Mouse (Mus musculus) left cerebral cortex, adult 18-20 months (tissue): ENCODE measurements around the gene Dbndd2. TPM values are rescaled to one million over a fixed set of nuclear protein-coding genes. Genes with fewer than 3 reads are reported as not detected.

Source experiments
- DNase-seq, 2 experiments: peaks; one replicate each; pipeline ENCODE4 v3.0.0; 2021 to 2022; ENCODE audit warnings: low spot score in 2 of 2, mixed read lengths in 1 of 2
- total RNA-seq, 2 experiments: library from RNA; stranded (reverse); gene quantifications; 2 replicates each; pipeline ENCODE4 v1.2.3; 2021

The Dbndd2 gene
- total RNA-seq, 2 experiments from 2014 or later, result 108 to 126 TPM

- no peak for DNase-seq
Measured at GRCm38 (mm10) chr2:164497691-164498268, 11.9 kb downstream of the Dbndd2 start.

GRCm38 (mm10) chr2:164499317-164499716 lies 13.4 kb downstream of the Dbndd2 start:
- DNase-seq, result no peak

DNA sequence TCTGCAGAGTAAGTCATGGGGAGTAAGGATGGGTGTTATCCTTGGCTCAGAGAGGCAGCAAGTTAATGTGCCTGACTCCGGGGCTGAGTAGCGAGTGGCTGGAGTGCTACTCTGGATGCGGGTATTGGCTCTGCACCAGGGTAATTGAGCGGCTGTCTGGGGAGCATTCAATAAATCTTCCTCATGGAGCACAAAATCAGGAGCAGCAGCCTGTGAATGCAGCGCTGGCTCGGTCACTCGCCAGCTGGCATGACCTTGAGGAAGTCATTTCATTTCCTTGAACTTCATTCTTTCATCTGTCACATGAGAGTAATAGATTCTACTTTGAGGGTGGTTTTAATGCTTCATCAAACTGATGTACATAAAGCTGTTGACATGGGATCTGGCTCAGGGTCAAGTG lies 14.6 kb downstream of the Dbndd2 start:
- DNase-seq, result no peak

DNA sequence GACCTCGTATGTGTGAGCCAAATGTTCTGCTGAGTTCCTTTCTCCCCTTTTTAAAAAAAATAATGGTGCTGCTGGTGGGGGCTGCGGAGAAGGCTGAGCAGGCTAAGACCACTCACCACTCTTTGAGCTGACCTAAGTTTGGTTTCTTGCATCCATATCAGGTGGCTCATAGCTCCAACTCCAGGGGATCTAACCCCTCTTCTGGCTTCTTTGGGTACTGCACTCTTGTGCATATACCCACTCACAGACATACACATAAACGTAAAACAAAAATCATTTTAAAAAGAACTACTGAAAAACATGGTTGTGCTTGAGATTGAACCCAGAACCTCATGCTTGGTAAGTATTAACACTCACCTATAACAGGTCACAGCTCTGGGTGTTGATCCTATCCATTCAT lies 19.0 kb downstream of the Dbndd2 start:
- DNase-seq, result no peak

- DNase-seq, result no peak
Measured at GRCm38 (mm10) chr2:164505619-164506347, 19.9 kb downstream of the Dbndd2 start.

DNA sequence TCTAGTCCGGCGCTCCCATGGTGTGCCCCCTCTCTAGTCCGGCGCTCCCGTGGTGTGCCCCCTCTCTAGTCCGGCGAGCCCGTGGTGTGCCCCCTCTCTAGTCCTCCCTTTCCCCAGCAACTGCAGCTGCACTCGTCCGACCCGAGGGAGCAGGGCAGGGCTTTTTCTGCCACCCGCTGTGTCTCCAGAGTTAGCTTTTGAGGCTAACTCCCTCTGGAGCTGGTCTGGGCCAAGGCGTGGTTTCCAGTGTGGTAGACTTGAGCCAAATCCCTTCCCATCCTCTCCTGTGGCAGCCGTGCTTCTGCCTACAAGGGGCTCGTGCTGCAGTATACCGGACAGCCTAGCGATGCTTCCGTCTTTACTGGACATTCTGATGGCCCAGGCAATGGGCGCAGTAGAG lies 21.9 kb downstream of the Dbndd2 start:
- no peak for DNase-seq

- DNase-seq, result no peak
Measured at GRCm38 (mm10) chr2:164510621-164511190, 24.8 kb downstream of the Dbndd2 start.

DNA sequence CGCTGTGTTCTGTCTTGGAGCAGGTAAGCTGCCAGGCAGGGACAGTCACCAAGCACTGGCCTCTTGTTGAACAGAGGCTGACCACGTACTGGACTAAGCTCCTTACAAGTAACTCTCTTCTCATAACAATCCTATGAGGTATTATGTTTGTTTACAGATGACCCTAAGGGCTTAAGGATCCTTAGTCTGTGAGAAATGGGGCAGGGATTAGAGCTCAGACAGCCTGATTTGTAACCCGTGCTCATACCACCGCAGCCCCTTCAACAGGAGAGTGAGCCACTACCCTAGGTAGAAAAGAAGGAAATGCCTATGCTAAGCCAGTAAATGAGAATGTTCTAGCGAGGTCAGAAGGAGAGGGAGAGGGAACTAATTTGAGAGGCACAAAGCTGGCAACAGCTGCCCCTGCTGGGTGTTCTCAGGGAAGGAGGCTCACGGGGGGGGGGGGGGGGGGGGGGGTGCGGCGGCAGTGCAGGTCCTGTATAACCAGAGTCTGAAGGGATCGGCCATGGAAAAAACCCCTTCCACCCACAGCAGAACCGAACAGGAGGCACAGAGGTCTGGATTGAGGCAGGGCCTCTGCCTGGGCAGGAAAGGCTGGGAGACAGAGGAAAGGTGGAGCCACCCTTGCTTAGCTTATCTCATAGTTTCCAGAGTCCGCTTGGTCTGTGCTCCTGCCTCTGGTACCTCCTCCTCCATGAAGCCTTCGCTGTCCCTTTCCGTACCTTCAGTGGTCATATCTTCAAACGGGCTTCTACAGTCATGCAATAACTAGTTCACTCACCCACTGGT lies 26.4 kb downstream of the Dbndd2 start:
- DNase-seq, result no peak

- no peak for DNase-seq
Measured at GRCm38 (mm10) chr2:164513389-164513788, 27.5 kb downstream of the Dbndd2 start.

GRCm38 (mm10) chr2:164514916-164515315 lies 29.0 kb downstream of the Dbndd2 start:
- no peak for DNase-seq

- DNase-seq, result no peak
Measured at GRCm38 (mm10) chr2:164515897-164516296, 30.0 kb downstream of the Dbndd2 start.

DNA sequence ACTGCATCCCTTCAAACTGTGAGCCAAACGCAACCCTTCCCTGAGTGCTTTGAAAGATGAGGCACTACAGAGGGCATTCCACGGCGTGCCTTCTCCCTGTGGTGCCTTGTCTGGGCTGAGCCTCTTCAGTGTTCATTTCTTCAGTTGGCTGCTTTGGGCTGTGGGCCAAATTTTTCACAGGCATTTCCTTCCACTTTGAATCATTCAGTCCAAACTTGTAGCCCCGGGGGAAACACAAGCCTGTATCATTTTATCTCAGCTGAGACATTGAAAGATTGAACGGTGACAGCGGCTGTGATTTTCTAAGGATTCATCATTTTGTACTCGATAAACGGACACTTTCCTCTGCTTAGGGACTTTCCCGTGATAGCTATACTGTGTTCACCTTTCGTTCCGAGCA lies 30.7 kb downstream of the Dbndd2 start:
- DNase-seq, result no peak

- DNase-seq, result peak in 1 of 2 experiments; percentile 48
Measured at GRCm38 (mm10) chr2:164517485-164518221, 31.7 kb downstream of the Dbndd2 start.

DNA sequence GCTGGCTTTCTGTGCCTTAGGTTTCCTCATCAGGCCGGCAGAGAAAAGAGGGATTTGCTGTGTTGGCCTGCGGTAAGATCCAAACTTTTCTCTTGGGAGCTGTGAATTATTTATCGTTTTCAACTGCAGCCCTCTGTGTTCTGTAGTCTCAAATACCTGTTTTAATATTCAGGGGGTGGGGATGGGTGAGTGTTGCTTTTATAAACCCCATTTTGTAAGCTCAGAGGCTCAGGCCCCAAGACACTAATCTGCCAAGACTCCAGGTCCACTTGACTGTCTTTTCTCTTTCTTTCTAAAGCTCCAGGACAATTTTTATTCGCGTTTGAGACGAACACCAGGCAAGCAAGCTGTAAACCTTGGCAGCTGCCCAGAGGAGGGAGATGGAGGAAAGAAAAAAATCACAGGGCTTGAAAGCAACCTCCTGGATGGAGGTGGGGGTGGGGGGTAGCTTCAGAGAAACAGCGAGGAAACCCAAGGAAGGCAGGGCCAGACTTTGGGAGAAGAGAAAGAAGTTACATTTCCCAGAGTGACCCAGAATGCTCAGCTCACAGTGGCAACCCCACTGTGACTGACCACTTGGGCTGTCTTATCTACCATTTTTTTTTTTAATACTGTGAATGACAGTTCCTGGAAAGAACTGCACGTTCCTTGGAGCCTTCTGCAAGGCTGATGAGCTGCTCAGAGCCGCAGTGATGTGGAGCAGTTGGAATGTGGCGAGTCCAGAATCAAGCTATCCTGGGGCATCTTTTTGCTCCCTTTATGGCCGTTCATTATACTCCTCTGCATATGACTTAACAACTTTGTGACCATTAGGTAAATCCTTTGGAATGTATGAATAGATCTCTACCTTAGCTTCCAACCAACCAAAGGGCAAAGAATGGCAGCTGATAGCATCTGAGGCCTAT lies 32.6 kb downstream of the Dbndd2 start:
- no peak for DNase-seq

- DNase-seq, result no peak
Measured at GRCm38 (mm10) chr2:164519171-164519526, 33.2 kb downstream of the Dbndd2 start.

DNA sequence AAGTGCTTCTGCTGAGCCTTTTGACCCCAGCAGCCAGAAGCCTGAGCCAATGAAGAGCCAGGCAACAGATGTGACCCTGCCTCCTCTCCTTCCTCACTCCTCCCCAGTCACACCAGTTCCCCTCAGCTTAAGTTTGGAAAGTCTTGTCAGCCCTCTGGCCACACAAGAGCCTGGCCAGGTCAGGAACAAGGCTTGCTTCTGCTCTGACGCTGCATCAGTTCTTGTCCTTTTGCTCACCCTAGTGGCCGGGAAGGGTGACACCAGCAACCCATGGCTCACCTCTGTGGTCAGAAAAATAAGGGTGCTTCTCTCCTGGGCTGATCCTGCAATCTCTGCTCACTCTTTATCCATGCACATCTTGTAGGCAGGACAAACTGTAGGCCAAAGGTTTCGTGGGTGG lies 34.9 kb downstream of the Dbndd2 start:
- DNase-seq, result peak; percentile 16 to 23

DNA sequence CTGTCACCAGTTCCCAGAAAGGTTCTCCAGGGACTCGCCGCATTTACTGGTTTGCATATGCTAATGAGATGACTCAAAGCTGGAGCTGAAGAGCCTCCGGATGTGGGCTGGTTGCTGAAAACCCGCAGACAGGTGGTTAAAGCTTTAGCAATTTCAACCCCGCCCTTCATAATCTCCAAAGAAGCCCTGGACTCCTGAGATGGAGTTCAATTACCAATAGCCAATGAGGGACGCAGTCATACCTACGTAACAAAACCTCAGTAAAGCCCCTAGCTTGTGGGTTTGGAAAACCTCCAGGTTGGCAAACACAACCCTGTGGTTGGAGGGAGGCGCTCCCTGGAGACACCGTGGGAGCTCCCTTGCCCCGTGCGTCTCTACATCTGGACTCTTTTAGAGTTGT lies 35.9 kb downstream of the Dbndd2 start:
- peak in 1 of 2 experiments; percentile 18 for DNase-seq

DNA sequence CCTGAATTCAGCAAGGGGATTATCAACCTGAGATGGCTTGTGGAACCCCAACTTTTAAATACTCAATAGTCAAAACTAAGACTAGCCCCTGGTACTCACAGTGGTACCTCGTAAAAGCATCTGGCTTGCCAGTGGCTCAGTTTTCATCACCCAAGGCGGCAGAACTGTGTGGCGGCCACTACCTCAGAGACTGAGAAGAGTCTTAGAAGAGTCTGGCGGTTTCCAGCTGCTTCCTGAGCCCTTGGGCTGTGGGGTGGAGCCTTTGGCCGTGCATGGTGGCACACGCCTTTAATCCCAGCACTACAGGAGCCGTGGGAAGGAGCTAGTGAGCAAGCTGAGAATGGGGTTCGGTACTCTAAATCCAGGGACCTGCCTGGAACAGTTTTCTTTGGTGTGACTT lies 36.4 kb downstream of the Dbndd2 start:
- no peak for DNase-seq

- DNase-seq, result no peak
Measured at GRCm38 (mm10) chr2:164523301-164523773, 37.4 kb downstream of the Dbndd2 start.

GRCm38 (mm10) chr2:164528557-164528956 lies 42.7 kb downstream of the Dbndd2 start:
- DNase-seq, result no peak
